Mouse (Mus musculus): ENCODE results near the gene Aurka.

DNA sequence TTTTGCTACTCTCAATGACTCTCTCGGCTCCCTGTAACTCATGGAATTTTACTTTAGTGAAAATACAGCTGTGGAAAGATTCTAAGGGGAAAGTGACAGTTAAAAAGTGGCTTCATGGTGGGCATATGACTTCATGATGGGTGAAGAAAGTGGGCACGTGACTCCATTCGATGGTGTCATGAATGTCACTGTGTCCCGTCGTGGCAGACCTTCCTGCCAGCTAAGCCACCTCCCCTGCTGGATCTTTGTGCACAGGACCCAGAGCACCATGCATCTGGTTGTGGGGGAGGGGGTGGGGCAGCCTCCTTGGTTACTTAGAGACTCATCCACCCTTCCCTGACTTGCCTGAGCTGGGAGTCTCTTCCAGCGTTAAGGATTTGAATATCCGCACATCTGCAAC, 33.9 kb upstream of the Aurka start:
- no peak for TF ChIP-seq CTCF (IDR thresholded peaks at IDR 0.05; ENCODE audit: low read depth, low read length)
- TF ChIP-seq POLR2A (IDR thresholded peaks at IDR 0.05; ENCODE audit: borderline replicate concordance, low read depth, low read length): no peak
